Mouse (Mus musculus) leukemia stem cell, adult 10-12 weeks (primary cell): ENCODE measurements around the gene Rce1. TPM values are rescaled to one million over a fixed set of nuclear protein-coding genes. Genes with fewer than 3 reads are reported as not detected.

Experiments
- polyA plus RNA-seq: library from polyadenylated mRNA; stranded (reverse); fragments of >175 nt; gene quantifications from 2 replicates; pipeline ENCODE4 v1.2.3, GENCODE M21; 2012; ENCODE audit warnings: low replicate concordance

Gene Rce1
- polyA plus RNA-seq: 10.5 and 69.0 TPM in 2 replicates

DNA sequence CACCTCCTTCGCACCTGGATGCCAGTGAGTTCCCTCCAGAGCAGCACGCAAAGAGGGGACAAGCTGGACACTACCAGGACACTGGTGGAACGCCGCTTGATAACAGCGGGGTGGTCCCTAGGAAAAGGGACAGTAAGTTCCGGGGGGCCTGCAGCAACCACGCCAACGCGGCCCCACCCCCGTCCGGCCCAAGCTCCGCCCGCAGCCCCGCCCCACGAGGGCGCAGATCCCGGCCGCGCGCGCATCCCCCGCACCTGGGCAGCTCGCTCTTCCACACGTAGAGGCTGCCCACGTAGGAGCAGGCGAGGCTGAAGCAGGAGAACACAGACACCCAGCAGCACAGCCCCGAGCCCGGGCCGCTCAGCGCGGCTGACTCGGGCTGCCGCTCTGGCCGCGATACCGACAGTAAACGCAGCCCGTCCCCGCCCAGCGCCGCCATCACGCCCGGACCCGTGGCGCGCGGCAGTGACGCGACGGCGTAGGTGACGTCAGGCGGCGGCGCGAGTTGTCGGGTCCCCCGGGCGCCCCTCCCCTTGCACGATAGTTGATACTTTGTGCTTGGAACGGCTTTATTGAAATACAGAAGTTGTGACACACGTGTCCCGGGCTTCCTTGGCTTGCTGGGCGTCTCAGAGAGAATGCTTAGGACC, at the start of gene Rce1:
Gene Rce1, minus strand, starts transcription at position 463 of the 650 bp plus-strand sequence.

DNA sequence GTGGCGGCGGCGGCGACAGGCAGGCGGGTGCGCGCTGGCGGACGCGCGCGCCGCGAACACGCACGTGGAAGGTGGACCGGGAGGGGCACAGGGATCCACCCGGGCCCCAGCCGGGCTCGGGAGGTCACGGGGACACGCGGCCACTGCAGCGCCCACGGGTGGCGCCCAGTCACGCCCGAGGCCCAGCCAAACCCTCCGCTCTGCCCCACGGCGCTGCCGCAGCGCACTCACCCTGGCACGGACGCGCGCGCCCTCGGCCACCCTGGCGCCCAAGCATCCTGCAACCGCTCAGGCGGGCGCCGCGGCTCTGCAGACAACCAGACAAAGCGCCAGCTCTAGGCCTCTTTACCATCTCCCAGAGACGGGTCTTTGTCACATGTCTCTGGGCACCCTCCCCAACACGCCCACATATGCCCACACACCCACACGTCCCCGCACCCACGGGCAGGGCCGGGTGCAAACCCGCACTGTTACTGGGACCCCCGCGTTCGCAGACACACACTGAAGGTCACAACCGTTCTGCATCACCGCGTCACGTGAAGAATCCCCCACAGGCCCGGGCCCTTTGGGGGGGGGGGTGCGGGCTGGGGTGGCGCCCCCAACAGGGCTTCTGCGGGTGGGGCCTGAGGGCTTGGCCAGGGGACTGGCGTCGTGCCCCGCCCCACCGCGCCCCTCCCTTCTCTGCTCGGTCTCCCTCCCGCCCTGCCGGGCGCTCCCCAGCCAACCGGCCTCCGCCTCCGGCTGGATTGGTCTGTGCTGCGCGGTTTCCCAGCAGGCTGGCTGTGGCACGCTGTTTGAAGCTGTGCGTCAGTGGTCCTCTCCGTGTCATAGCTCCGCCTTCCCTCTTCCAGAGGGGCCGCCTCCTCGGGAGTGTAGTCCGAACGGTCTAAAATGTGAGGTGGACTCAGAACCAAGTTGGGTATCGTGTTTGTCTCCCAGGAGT, 10.0 kb downstream of the Rce1 start, which contains the start of gene Lrfn4:
Gene Lrfn4, minus strand, starts transcription at position 517 of the 943 bp plus-strand sequence.

Other genes starting within 250 kb of the Rce1 start
- 52.8 and 66.9 TPM in 2 replicates for gene Kdm2a, start 227.4 kb downstream of the Rce1 start, polyA plus RNA-seq
- not detected in 2 replicates for gene Rhod, start 186.2 kb downstream of the Rce1 start, polyA plus RNA-seq
- gene Syt12, start 148.2 kb downstream of the Rce1 start, polyA plus RNA-seq: 0.09 TPM in 1 of 2 replicates, not detected in the other
- gene 2010003K11Rik, start 127.1 kb downstream of the Rce1 start, polyA plus RNA-seq: not detected in 2 replicates
- gene Pcx, start 115.2 kb downstream of the Rce1 start, polyA plus RNA-seq: 18.9 and 31.7 TPM in 2 replicates
- gene Lrfn4, start 10.0 kb downstream of the Rce1 start, polyA plus RNA-seq: 8.4 and 9.4 TPM in 2 replicates
- gene Gm960, start 73.0 kb upstream of the Rce1 start, polyA plus RNA-seq: 1.1 TPM in 1 of 2 replicates, not detected in the other
- gene Sptbn2, start 85.5 kb upstream of the Rce1 start, polyA plus RNA-seq: 0.06 and 0.20 TPM in 2 replicates
- 3.1 and 4.8 TPM in 2 replicates for gene Rbm4b, start 130.9 kb upstream of the Rce1 start, polyA plus RNA-seq
- 3.0 and 9.7 TPM in 2 replicates for gene Rbm4, start 168.3 kb upstream of the Rce1 start, polyA plus RNA-seq
- gene Gm21992, start 186.0 kb upstream of the Rce1 start, polyA plus RNA-seq: 3.5 and 7.0 TPM in 2 replicates
- 23.2 and 88.3 TPM in 2 replicates for gene Rbm14, start 186.0 kb upstream of the Rce1 start, polyA plus RNA-seq
- gene Ccs, start 213.7 kb upstream of the Rce1 start, polyA plus RNA-seq: 21.4 and 110 TPM in 2 replicates
- not detected in 2 replicates for gene Ccdc87, start 213.7 kb upstream of the Rce1 start, polyA plus RNA-seq
- gene Ctsf, start 229.5 kb upstream of the Rce1 start, polyA plus RNA-seq: 17.8 and 31.5 TPM in 2 replicates